Mouse (Mus musculus) myocyte (in vitro differentiated cells): Measurements from ENCODE around the gene Tnxb.

Source experiments
- CEBPB ChIP-seq: IDR thresholded peaks from 2 replicates; pipeline ENCODE4 v1.6.1; 2011; ENCODE audit warnings: mild to moderate bottlenecking, moderate library complexity; ENCODE audit not compliant: poor library complexity, insufficient read depth, severe bottlenecking
- E2F4 ChIP-seq: IDR thresholded peaks from one replicate; pipeline ENCODE4 v1.6.1; 2011; ENCODE audit warnings: mild to moderate bottlenecking, control low read depth, moderate library complexity; ENCODE audit not compliant: insufficient read depth
- MAX ChIP-seq: IDR thresholded peaks from one replicate; pipeline ENCODE4 v1.6.1; 2011; ENCODE audit warnings: low read depth, mild to moderate bottlenecking, control low read depth
- MYOD1 ChIP-seq, 3 experiments: IDR thresholded peaks; one replicate each; pipeline ENCODE4 v1.6.1; 2011; ENCODE audit warnings: control low read depth in 2 of 3, low read depth in 2 of 3, mild to moderate bottlenecking in 2 of 3, moderate library complexity in 1 of 3; ENCODE audit not compliant: insufficient read length in 2 of 3, control insufficient read depth in 1 of 3
- POLR2A ChIP-seq: IDR thresholded peaks from one replicate; pipeline ENCODE4 v1.6.1; 2011; ENCODE audit warnings: low read depth, mild to moderate bottlenecking, control low read depth, moderate library complexity; ENCODE audit not compliant: insufficient read length
- POLR2AphosphoS2 ChIP-seq: IDR thresholded peaks from one replicate; pipeline ENCODE4 v1.6.1; 2011; ENCODE audit warnings: low read depth, control low read depth; ENCODE audit not compliant: insufficient read length
- REST ChIP-seq: IDR thresholded peaks from one replicate; pipeline ENCODE4 v1.6.1; 2011; ENCODE audit warnings: mild to moderate bottlenecking, control low read depth, moderate library complexity; ENCODE audit not compliant: insufficient read depth, insufficient read length
- SRF ChIP-seq: IDR thresholded peaks from one replicate; pipeline ENCODE4 v1.6.1; 2011; ENCODE audit warnings: low read depth; ENCODE audit not compliant: control insufficient read depth, insufficient read length
- TCF3 ChIP-seq: IDR thresholded peaks from one replicate; pipeline ENCODE4 v1.6.1; 2011; ENCODE audit warnings: low read depth, control low read depth; ENCODE audit not compliant: insufficient read length
- USF1 ChIP-seq: IDR thresholded peaks from one replicate; pipeline ENCODE4 v1.6.1; 2011; ENCODE audit warnings: low read depth, mild to moderate bottlenecking, control low read depth, moderate library complexity

- TF ChIP-seq REST = no peak
- TF ChIP-seq POLR2A = no peak
- no peak for TF ChIP-seq SRF
- no peak for TF ChIP-seq CEBPB
- TF ChIP-seq TCF3 = no peak
- TF ChIP-seq MAX = no peak
- no peak for TF ChIP-seq USF1
- TF ChIP-seq POLR2AphosphoS2 = no peak
- TF ChIP-seq E2F4 = no peak
- no peak for TF ChIP-seq MYOD1 (IDR thresholded peaks at IDR 0.05; ENCODE audit: control insufficient read depth in 1 of 3, insufficient read length in 2 of 3, low read depth in 2 of 3)
Observed at GRCm38 (mm10) chr17:34627943-34628643, 42.2 kb upstream of the Tnxb start, which contains the start of gene Ppt2.
